Mouse (Mus musculus): ENCODE data around the gene Slc27a4.

- TF ChIP-seq CTCF (IDR thresholded peaks at IDR 0.05) (peak; percentile 84), EP300 (IDR thresholded peaks at IDR 0.05) (no peak)
These were observed 56.5 kb downstream of the Slc27a4 start for GRCm38 (mm10) chr2:29858748-29859473.
